Mouse (Mus musculus) lung, embryonic 15.5 days (tissue): ENCODE measurements around the gene Spata2l. TPM values are rescaled to one million over a fixed set of nuclear protein-coding genes. Genes with fewer than 3 reads are reported as not detected.
A peak's percentile ranks its signal among the peaks of the same experiment; 100 is the strongest.

Source experiments
- ATAC-seq: fragments of 200-750 bp; cut with Nextera tagmentation; 2 replicates; pipeline ENCODE4 v1.8.0; 2017; ENCODE audit warnings: moderate number of reproducible peaks, borderline replicate concordance; ENCODE audit not compliant: low FRiP score, low TSS enrichment; ENCODE audit errors: extremely low read depth
- H3K27ac ChIP-seq: fragments of 300-500 bp; sonication (generic); 2 replicates; pipeline ENCODE4 v1.5.1; 2015; ENCODE audit warnings: moderate library complexity, mild to moderate bottlenecking, inconsistent platforms
- H3K27me3 ChIP-seq: fragments of 300-500 bp; sonication (generic); 2 replicates; pipeline ENCODE4 v1.6.1; 2015; ENCODE audit warnings: inconsistent platforms
- H3K36me3 ChIP-seq: fragments of 300-500 bp; sonication (generic); 2 replicates; pipeline ENCODE4 v1.6.1; 2015; ENCODE audit warnings: inconsistent platforms
- H3K4me1 ChIP-seq: fragments of 300-500 bp; sonication (generic); 2 replicates; pipeline ENCODE4 v1.6.1; 2015; ENCODE audit warnings: inconsistent platforms
- H3K4me2 ChIP-seq: fragments of 300-500 bp; sonication (generic); 2 replicates; pipeline ENCODE4 v1.6.1; 2015; ENCODE audit warnings: inconsistent platforms, mild to moderate bottlenecking, moderate library complexity
- H3K4me3 ChIP-seq: fragments of 300-500 bp; sonication (generic); 2 replicates; pipeline ENCODE4 v1.5.1; 2015; ENCODE audit warnings: mild to moderate bottlenecking, inconsistent platforms
- H3K9ac ChIP-seq: fragments of 300-500 bp; sonication (generic); 2 replicates; pipeline ENCODE4 v1.6.1; 2015; ENCODE audit warnings: inconsistent platforms
- H3K9me3 ChIP-seq: fragments of 300-500 bp; sonication (generic); 2 replicates; pipeline ENCODE4 v1.6.1; 2016; ENCODE audit warnings: inconsistent platforms
- WGBS: fragments of 180-500 bp; shearing (Covaris S2); methylation state at CpG from one replicate; pipeline ENCODE4 v1.1.7; 2015; 5-methylcytosine and 5-hydroxymethylcytosine counted together
- polyA plus RNA-seq: library from polyadenylated mRNA; unstranded; fragments of >200 nt; fragmentation: Nextera tagmentation; extraction: Ambion mirVana; gene quantifications from 2 replicates; pipeline ENCODE4 v1.2.1, GENCODE M21; 2015

The Spata2l gene
- polyA plus RNA-seq, 1 experiment from 2014 or later: 4.6 TPM

DNA sequence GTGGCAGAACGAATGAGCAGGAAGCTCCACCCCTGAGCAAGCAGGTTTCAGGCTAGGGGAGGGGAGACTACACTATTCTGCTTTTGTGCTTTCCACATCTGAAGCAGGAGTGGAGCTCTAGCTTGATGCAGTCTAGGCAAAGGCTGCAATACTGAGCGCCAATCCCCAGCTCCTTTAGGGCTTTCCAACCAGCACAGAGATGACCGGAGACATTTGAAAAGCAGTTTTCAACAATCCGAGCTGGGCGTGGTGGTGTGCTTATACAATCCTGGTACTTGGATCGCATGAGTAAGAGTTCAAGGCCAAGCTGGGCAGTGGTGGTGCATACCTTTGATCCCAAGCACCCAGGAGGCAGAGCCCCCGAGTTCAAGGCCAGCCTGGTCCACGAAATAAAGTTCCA lies 44.1 kb downstream of the Spata2l start:
- H3K9me3 ChIP-seq: no peaks in the 10 kb centered on the region
- no peak overlapping the region for H3K9ac ChIP-seq
- H3K4me3 ChIP-seq: no peak overlapping the region
- no peak overlapping the region for H3K4me2 ChIP-seq
- 50% methylated on average over 8 of the region's 8 CpGs for WGBS
- H3K4me1 ChIP-seq: peaks cover 15% of the 10 kb centered on the region
- no peaks in the 10 kb centered on the region for H3K27me3 ChIP-seq
- no peak overlapping the region for H3K27ac ChIP-seq
- ATAC-seq: no peak
- no peaks in the 10 kb centered on the region for H3K36me3 ChIP-seq

DNA sequence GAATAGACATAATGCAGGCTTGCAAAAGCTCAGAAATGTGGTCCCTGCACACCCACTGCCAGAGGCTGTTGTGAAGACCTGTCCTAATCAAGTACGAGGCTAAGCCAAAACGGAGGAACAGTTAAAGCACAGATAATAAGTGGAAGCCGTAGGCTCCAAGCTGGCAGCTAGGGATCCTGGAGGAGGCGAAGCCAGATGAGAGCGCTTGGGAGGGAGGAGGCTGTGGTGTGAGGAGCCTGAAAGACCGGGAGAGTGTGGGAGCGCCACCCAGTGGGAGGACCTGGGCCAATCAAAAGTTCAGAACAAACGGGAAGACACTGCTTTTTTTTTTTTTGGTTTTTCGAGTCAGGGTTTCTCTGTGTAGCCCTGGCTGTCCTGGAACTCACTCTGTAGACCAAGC lies 45.4 kb downstream of the Spata2l start:
- ATAC-seq: peak; percentile 64; the same call in 1 of the 2 replicates

GRCm38 (mm10) chr8:123188841-123189240 lies 47.2 kb downstream of the Spata2l start:
- ATAC-seq: no peak
- Histone ChIP-seq H3K27ac (no peak overlapping the region), H3K27me3 (no peaks in the 10 kb centered on the region)

More for the DNA sequence above, 45.4 kb downstream of the Spata2l start:
- peaks cover 27% of the 10 kb centered on the region for H3K4me1 ChIP-seq
- peak overlapping the region; percentile 27; the same call in 1 of the 2 replicates for H3K4me2 ChIP-seq
- H3K9ac ChIP-seq: no peak overlapping the region; the same call in 1 of the 2 replicates
- no peak overlapping the region for H3K27ac ChIP-seq
- H3K36me3 ChIP-seq: no peaks in the 10 kb centered on the region
- H3K9me3 ChIP-seq: no peaks in the 10 kb centered on the region
- H3K4me3 ChIP-seq: no peak overlapping the region
- under 1% methylated on average over 9 of the region's 9 CpGs for WGBS
- no peaks in the 10 kb centered on the region for H3K27me3 ChIP-seq

DNA sequence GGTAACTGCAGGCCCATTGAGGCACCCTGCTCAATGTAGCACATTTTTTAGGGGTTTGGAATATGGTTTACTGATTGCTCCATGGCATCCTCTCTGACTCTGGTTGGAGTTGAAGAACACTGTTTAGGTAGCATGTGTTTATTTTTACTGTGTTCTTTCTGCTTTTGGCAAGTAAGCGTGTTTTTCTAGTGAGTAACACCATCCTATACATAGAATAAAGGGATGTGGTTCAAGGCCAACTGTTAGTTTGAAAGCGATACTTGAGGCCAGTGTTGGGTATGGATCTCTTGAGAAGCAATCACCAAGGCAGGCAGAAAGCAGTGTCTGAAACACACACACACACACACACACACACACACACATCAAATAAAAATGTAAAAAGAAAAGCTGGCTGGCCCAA lies 48.0 kb downstream of the Spata2l start:
- H3K4me2 ChIP-seq: no peak overlapping the region
- peaks cover 34% of the 10 kb centered on the region for H3K4me1 ChIP-seq
- no peak overlapping the region for H3K9ac ChIP-seq
- 76% methylated on average over 2 of the region's 2 CpGs for WGBS
- H3K36me3 ChIP-seq: no peaks in the 10 kb centered on the region
- no peak overlapping the region for H3K27ac ChIP-seq
- no peak overlapping the region for H3K4me3 ChIP-seq
- H3K27me3 ChIP-seq: no peaks in the 10 kb centered on the region
- ATAC-seq: no peak
- no peaks in the 10 kb centered on the region for H3K9me3 ChIP-seq

More at GRCm38 (mm10) chr8:123188841-123189240, 47.2 kb downstream of the Spata2l start:
- Histone ChIP-seq H3K36me3 (no peaks in the 10 kb centered on the region), H3K4me1 (peaks cover 34% of the 10 kb centered on the region), H3K9ac (no peak overlapping the region), H3K4me2 (no peak overlapping the region), H3K4me3 (no peak overlapping the region), H3K9me3 (no peaks in the 10 kb centered on the region)
- WGBS: 57% methylated on average over 7 of the region's 7 CpGs

DNA sequence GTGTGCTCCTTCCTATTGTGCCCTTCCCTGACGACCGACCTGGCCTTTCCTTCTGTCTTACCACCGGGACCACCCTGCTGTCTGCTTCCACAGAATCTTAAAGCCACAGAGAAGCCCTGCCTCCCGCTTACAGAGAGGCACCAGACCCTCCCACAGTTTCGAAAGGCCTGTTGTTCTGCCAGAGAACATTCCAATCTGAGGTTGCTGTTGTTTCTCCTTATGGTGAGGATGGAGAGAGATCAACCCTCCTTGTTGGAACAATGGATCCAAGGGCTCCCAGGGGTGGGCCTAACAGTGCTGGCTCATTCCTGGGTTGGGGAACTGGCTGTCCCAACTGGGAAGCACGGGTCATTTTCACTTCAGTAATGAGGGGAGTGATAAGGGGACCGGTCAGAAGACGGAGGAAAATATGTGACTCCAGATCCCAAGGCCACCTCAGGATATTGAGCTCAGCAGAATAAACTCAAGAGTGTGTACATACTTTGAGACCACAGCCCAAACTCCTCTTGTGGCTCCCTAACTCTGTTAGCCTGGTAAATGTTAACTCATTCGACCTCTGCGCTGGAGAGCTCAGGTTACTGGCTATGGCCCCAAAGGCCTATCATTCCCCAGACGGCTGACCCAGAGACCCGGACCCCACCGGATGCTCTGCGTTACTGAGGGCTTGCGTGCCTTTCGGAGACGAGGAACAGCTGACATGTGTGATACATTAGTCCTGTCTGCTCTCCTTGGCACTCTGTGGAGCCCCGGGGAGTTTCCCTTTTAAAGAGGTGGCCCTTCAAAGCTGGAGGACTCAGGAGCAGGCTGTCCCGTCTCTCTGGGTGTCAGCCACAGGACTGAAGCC lies 50.2 kb downstream of the Spata2l start, which contains the start of gene Dpep1:
Gene Dpep1, plus strand, starts transcription at position 677 of the 844 bp plus-strand sequence.
- Histone ChIP-seq H3K4me3 (no peak within 1 kb of the TSS), H3K27ac (peak within 1 kb of the TSS; percentile 65), H3K4me2 (peak within 1 kb of the TSS; percentile 10; the same call in 1 of the 2 replicates), H3K9ac (no peak within 1 kb of the TSS), H3K36me3 (no peaks in the 10 kb centered on the region), H3K27me3 (no peaks in the 10 kb centered on the region), H3K4me1 (peaks cover 29% of the 10 kb centered on the region), H3K9me3 (no peaks in the 10 kb centered on the region)
- WGBS: 10% methylated on average over 19 of the region's 19 CpGs
- ATAC-seq: peak; percentile 61

- H3K27ac ChIP-seq: no peak overlapping the region
- H3K9ac ChIP-seq: no peak overlapping the region
- no peak overlapping the region for H3K4me3 ChIP-seq
- no peak for ATAC-seq
- WGBS: 60% methylated on average over 3 of the region's 3 CpGs
- H3K4me1 ChIP-seq: peaks cover 15% of the 10 kb centered on the region
- H3K4me2 ChIP-seq: no peak overlapping the region
- no peaks in the 10 kb centered on the region for H3K36me3 ChIP-seq
- no peaks in the 10 kb centered on the region for H3K27me3 ChIP-seq
- H3K9me3 ChIP-seq: peaks cover 3% of the 10 kb centered on the region; the same call in 1 of the 2 replicates
These were observed 54.6 kb downstream of the Spata2l start for GRCm38 (mm10) chr8:123181391-123181790.

Other genes starting within 250 kb of the Spata2l start
- 56.8 and 59.6 TPM in 2 replicates for gene Ankrd11, start 194.0 kb downstream of the Spata2l start, polyA plus RNA-seq
- gene Spg7, start 173.3 kb downstream of the Spata2l start, polyA plus RNA-seq: 45.2 and 46.4 TPM in 2 replicates
- 1,444 and 1,500 TPM in 2 replicates for gene Rpl13, start 133.9 kb downstream of the Spata2l start, polyA plus RNA-seq
- 0.34 and 0.50 TPM in 2 replicates for gene Cpne7, start 118.9 kb downstream of the Spata2l start, polyA plus RNA-seq
- gene Sult5a1, start 77.9 kb downstream of the Spata2l start, polyA plus RNA-seq: 16.8 and 16.9 TPM in 2 replicates
- 4.5 and 6.1 TPM in 2 replicates for gene Dpep1, start 50.0 kb downstream of the Spata2l start, polyA plus RNA-seq
- 135 and 141 TPM in 2 replicates for gene Chmp1a, start 23.5 kb downstream of the Spata2l start, polyA plus RNA-seq
- 4.9 and 5.5 TPM in 2 replicates for gene Spata33, start 23.4 kb downstream of the Spata2l start, polyA plus RNA-seq
- 30.0 and 32.1 TPM in 2 replicates for gene Cdk10, start 11.4 kb downstream of the Spata2l start, polyA plus RNA-seq
- 19.4 and 21.6 TPM in 2 replicates for gene Zfp276, start 18.0 kb upstream of the Spata2l start, polyA plus RNA-seq
- 21.9 and 24.6 TPM in 2 replicates for gene Vps9d1, start 18.1 kb upstream of the Spata2l start, polyA plus RNA-seq
- gene Fanca, start 82.3 kb upstream of the Spata2l start, polyA plus RNA-seq: 29.0 and 30.0 TPM in 2 replicates
- 1.3 and 1.4 TPM in 2 replicates for gene Spire2, start 96.5 kb upstream of the Spata2l start, polyA plus RNA-seq
- 143 and 162 TPM in 2 replicates for gene Tcf25, start 137.5 kb upstream of the Spata2l start, polyA plus RNA-seq
- not detected in 2 replicates for gene Mc1r, start 170.9 kb upstream of the Spata2l start, polyA plus RNA-seq
- 4.6 and 11.4 TPM in 2 replicates for gene Tubb3, start 175.2 kb upstream of the Spata2l start, polyA plus RNA-seq
- 29.7 and 31.1 TPM in 2 replicates for gene Def8, start 187.3 kb upstream of the Spata2l start, polyA plus RNA-seq
- gene Afg3l1, start 241.7 kb upstream of the Spata2l start, polyA plus RNA-seq: 48.2 and 50.5 TPM in 2 replicates